Mouse (Mus musculus): ENCODE data around the gene Mettl7b. TPM values are rescaled to one million over a fixed set of nuclear protein-coding genes. Genes with fewer than 3 reads are reported as not detected.

Gene Mettl7b
- total RNA-seq, 2 experiments from 2014 or later: not detected

DNA sequence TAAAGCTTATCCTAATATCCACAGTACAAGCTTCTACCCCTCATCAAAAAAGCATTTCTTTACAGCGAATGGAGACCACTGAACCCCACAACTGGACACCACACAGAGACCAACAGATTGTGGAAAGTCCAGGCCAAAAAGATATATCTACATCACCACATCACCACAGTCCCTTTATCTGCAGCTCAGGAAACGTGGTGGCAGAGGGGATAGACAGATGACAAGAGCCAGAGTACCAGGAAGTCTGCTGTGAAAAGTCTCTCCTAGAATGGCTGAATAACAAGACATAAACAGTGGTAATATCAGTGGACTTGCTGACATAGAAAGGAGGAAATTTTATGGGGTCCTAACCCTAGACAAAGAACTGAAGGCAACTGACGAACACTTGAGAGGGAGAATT is 15.6 kb upstream of the Mettl7b start:
- intact Hi-C loops (cut with DNase I): loop anchor here (5.0 kb wide), 4 partner anchors 64 to 244 kb away; no protein-coding TSS in a partner anchor
- TF ChIP-seq CTCF (IDR thresholded peaks at IDR 0.05): no peak
- Histone ChIP-seq H3K4me3 (no peak overlapping the region), H3K27ac (no peak overlapping the region)
- no peak for DNase-seq (ENCODE audit: extremely low spot score in 1 of 2, low spot score in 2 of 2)

DNA sequence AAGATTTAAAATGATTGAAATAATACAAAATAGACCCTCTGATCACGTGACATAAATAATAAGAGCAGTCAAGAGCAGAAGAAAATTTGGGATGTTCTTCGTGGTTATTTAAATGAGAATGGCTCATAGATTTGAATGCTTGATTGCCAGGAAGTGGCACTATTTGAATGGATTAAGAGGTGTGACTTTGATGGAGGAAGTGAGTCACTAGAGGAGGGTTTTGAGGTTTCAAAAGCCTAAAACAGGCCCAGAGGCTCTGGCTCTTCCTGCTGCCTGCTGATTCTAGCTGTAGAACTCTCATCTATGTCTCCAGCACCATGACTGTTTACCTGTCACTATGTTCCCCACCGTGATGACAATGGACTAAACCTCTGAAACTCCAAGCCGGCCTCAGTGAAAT is 12.1 kb upstream of the Mettl7b start:
- H3K4me3 ChIP-seq: no peak overlapping the region
- no peak for DNase-seq (ENCODE audit: extremely low spot score in 1 of 2, low spot score in 2 of 2)
- intact Hi-C loops (cut with DNase I): no loop called here

DNA sequence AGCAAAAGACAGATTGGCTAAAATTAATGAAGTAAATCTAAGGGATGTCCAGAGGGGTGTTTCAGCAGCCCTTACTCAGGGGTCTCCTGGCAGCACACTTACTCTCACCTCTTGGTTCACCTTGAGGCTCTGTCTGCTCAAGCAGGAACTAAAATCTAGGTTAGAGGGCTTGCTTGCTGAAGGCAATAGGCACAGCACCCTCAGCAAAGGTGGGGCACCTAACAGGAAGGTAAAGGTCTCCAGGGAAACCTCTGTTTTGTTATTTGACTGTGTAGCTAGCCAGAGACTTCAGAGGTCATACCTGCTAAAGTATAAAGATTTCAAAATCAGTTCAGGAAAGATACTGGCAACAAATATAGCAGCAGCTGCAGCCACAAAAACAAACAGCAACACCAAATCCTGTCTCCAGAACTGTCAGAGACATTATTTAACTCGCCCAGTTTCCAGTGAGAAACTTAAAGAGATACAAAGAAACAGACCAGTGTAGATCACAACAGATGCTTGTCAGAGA is 10.0 kb upstream of the Mettl7b start:
- Histone ChIP-seq H3K4me3 (no peak overlapping the region), H3K27ac (no peak overlapping the region)
- intact Hi-C loops (cut with DNase I): no loop called here
- TF ChIP-seq CTCF (IDR thresholded peaks at IDR 0.05): no peak
- DNase-seq (ENCODE audit: extremely low spot score in 1 of 2, low spot score in 2 of 2): no peak

More for the DNA sequence above, 12.1 kb upstream of the Mettl7b start:
- no peak for TF ChIP-seq CTCF (IDR thresholded peaks at IDR 0.05)
- no peak overlapping the region for H3K27ac ChIP-seq

DNA sequence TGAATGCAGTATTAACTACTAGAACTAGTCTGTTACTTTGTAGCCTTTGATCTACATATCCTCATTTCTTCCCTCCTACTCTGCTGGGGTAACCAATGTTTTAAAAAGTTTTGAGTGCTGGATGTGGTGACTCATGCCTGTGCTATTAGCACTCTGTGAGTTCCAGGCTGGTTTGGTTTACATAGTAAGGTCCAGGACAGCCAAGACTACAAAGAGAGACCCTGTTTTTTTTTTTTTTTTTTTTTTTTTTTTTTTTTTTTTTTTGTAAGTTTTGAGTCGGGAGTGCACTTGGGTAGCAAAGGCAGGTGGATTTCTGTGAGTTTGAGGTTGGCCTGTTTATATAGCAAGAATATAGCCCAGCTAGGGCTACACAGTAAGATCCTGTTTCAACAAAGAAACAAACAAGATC is 7.6 kb upstream of the Mettl7b start:
- DNase-seq (ENCODE audit: extremely low spot score in 1 of 2, low spot score in 2 of 2): no peak
- no peak for TF ChIP-seq CTCF (IDR thresholded peaks at IDR 0.05)
- H3K4me3 ChIP-seq: no peak overlapping the region
- intact Hi-C loops (cut with DNase I): no loop called here
- H3K27ac ChIP-seq: no peak overlapping the region

DNA sequence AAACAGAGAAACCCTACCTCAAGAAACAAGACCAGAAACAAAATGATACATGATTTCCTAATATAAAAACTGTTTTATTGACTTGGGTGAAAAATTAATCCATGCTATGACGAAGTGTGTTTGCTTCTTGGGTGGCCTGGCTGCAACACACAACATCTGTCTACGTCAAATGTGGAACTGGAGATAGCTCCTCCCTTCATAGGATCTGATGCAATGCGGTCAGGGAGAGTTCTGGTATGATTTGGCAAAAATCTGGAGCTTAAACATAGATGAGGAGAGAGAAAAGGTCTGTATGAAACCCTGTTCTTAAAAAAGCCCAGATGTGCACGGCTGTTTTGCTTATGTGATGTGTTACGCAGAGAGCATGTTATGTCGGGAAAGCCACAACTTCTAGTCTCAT is 5.1 kb upstream of the Mettl7b start:
- Histone ChIP-seq H3K27ac (no peak overlapping the region), H3K4me3 (no peak overlapping the region)
- intact Hi-C loops (cut with DNase I): no loop called here
- TF ChIP-seq CTCF (IDR thresholded peaks at IDR 0.05): no peak
- DNase-seq (ENCODE audit: extremely low spot score in 1 of 2, low spot score in 2 of 2): no peak

DNA sequence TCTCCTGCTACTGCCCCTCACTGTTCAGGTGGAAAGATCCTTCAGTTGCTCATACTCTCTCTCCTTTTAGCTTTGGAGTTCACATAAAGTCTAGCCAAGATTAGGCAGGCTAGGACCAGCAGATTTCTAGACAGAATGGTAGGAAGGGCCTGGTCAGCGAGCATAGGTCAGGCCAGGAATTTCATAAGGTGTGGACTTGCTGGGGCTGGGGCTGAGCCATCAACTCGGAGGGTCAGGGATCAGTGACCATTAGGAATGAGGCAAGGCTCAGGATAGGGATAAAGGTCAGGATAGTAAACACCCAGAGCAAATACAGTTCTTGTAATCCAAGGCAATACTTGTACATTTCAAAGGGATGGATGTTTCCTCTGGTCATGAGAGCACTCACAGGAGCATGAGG is 4.2 kb upstream of the Mettl7b start:
- no peak for TF ChIP-seq CTCF (IDR thresholded peaks at IDR 0.05)
- DNase-seq (ENCODE audit: extremely low spot score in 1 of 2, low spot score in 2 of 2): no peak
- intact Hi-C loops (cut with DNase I): no loop called here

DNA sequence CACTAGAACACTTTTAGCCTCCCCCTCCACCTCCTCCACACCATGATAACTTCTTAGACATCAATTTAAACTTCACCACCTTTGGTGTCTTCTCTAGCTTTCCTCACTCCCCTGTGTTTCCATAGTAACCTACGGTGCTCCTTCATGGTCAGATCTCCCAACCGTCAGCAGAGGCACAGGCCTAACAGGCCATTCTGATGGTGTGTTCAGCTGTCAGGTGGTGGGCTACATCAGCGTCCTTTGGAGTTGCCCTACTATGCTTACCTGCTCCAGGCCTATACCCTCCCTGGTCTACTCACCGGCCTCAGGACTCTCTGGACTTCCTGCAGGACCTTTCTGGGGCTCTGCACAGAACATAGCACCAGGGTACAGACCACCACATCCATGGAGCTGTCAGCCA is 646 bp downstream of the Mettl7b start:
- H3K4me3 ChIP-seq: no peak overlapping the region
- no peak for TF ChIP-seq CTCF (IDR thresholded peaks at IDR 0.05)
- no peak overlapping the region for H3K27ac ChIP-seq
- DNase-seq (ENCODE audit: extremely low spot score in 1 of 2, low spot score in 2 of 2): no peak
- intact Hi-C loops (cut with DNase I): no loop called here

More for the DNA sequence above, 4.2 kb upstream of the Mettl7b start:
- H3K27ac ChIP-seq: no peak overlapping the region
- H3K4me3 ChIP-seq: no peak overlapping the region

DNA sequence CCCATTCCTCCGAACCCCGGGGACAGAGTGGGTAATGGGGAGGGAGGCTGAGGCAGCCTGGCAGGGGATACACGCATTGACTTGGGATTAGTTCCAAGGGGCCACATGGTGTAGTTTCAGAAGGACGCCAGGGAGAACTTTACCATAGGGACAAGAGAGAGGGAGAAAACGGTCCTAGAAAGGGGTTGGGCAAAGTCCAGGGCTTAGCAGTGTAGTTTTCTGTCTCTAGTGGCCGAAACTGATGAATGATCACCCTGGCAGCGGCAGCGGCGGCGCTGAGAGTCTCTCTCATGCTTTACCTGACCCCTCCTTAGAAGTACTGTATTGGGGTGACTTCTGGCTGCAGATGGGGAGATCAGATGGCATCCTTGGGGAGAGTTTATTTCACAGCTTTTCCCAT is 2.4 kb downstream of the Mettl7b start:
- no peak for DNase-seq (ENCODE audit: extremely low spot score in 1 of 2, low spot score in 2 of 2)
- Histone ChIP-seq H3K4me3 (no peak overlapping the region), H3K27ac (no peak overlapping the region)
- intact Hi-C loops (cut with DNase I): no loop called here
- TF ChIP-seq CTCF (IDR thresholded peaks at IDR 0.05): no peak

DNA sequence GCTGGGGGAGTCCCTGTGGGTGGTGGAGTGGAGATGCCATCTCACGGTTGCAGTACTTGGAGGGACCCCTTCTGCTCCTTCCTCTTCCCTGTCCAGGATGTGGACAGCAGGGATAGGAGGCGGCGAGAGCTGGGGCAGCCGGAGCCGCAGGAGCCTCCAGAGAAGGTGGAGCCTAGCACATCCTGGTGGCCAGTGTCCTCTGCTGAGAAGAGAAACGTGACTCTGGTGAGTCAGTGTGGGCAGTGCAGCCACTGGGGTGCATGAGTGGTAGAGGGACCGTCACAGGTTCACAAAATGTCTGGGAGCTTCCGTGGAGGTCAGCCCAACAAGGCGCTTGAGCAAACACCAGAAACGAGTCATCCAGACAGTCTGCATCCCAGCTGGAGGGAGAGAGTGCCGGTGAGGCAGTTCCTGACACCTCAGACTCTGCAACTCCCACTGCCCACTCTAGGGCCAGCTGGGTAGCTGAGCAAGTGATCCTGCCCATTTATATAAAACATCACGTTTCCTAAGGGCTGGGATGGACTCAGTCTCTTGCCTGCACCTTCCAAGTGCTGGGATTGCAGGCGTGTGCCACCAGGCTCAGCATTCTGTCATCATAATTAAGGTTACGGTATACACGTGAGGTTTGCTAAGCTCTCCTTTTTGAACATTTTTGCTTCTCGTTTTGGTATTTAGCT is 10.4 kb downstream of the Mettl7b start:
- no peak for DNase-seq (ENCODE audit: extremely low spot score in 1 of 2, low spot score in 2 of 2)
- peak overlapping the region; percentile 9; the same call in 1 of the 2 replicates for H3K4me3 ChIP-seq
- no peak overlapping the region for H3K27ac ChIP-seq
- TF ChIP-seq CTCF (IDR thresholded peaks at IDR 0.05): no peak
- intact Hi-C loops (cut with DNase I): no loop called here

DNA sequence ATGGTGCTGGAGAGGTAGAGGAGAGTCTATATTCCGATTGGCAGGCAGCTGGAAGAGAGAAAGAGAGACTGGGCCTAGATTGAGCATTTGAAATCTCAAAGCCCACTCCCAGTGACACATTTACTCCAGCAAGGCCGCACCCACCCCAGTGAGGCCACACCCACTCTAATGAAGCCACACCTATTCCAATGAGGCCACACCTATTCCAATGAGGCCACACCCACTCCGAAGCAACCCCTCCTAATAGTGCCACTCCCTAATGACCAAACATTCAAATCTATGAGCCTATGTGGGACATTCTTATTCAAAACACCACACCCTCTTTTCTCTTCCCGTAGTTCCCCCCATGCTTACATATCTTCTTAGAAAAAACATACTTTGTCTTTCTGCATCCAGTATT is 13.3 kb downstream of the Mettl7b start:
- no peak for TF ChIP-seq CTCF (IDR thresholded peaks at IDR 0.05)
- Histone ChIP-seq H3K27ac (no peak overlapping the region), H3K4me3 (no peak overlapping the region)
- intact Hi-C loops (cut with DNase I): no loop called here
- DNase-seq (ENCODE audit: extremely low spot score in 1 of 2, low spot score in 2 of 2): no peak

DNA sequence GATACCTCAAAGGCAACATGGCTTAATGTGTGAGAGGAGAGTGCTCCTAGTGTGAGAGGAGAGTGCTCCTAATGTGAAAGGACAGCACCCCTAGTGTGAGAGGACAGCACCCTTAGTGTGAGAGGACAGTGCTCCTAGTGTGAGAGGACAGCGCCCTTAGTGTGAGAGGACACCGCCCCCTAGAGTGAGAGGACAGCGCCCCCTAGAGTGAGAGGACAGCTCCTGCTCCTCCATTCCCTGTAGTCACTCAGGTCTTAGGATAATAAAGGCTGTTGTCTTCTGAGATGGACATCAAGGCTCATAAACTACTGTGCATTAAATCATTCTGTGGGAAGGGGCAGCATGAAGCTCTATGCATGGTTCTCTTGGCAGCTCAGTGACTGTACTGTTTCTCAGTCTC is 15.1 kb downstream of the Mettl7b start:
- TF ChIP-seq CTCF (IDR thresholded peaks at IDR 0.05): peak; percentile 50
- Histone ChIP-seq H3K27ac (no peak overlapping the region), H3K4me3 (no peak overlapping the region)
- intact Hi-C loops (cut with DNase I): no loop called here
- no peak for DNase-seq (ENCODE audit: extremely low spot score in 1 of 2, low spot score in 2 of 2)

DNA sequence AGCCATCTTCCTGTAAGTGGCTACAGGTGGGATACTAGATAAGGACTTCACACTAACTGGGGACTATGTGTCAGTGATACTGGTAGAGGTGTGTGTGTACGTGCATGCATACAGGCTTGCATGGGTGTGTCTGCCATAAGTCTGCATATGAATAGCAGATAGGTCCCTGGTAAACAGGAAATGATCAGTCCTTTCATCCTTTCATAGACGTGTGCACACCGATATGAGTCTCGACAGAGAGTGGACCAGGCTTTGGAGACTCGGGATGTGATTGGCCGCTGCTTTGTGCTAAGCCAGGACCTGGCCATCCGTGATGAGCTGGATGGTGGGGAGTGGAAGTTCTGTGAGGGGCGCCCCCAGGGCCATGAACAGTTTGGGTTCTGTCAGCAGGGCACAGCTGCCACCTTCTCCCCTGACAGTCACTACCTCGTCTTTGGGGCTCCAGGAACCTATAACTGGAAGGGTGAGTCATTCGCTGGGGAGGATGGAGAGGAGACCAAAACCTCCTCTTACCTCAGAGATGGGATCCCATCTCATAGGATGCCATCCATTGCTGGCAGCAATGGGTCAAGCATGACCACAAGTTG is 20.2 kb downstream of the Mettl7b start:
- no peak overlapping the region for H3K4me3 ChIP-seq
- intact Hi-C loops (cut with DNase I): no loop called here

DNA sequence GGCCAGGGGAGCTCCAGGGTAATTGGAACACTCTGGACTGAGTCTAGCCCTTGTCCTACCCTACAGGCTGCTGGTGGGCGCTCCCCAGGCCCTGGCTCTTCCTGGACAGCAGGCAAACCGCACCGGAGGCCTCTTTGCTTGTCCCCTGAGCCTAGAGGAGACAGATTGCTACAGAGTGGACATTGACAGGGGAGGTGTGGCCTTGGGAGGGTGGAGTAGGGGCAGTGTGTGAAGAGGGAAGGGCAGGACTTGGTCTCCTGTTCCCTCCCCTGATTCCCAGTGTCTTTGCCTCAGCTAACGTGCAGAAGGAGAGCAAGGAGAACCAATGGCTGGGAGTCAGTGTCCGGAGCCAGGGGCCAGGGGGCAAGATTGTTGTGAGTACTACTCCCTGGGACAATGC is 21.8 kb downstream of the Mettl7b start:
- no peak for TF ChIP-seq CTCF (IDR thresholded peaks at IDR 0.05)
- Histone ChIP-seq H3K4me3 (no peak overlapping the region), H3K27ac (no peak overlapping the region)
- DNase-seq (ENCODE audit: extremely low spot score in 1 of 2, low spot score in 2 of 2): no peak
- intact Hi-C loops (cut with DNase I): no loop called here

More for the DNA sequence above, 20.2 kb downstream of the Mettl7b start:
- no peak for DNase-seq (ENCODE audit: extremely low spot score in 1 of 2, low spot score in 2 of 2)
- no peak for TF ChIP-seq CTCF (IDR thresholded peaks at IDR 0.05)
- no peak overlapping the region for H3K27ac ChIP-seq
